Mouse (Mus musculus): ENCODE measurements around the gene D1Pas1.

Gene D1Pas1

GRCm38 (mm10) chr1:186967201-186967812, at the start of gene D1Pas1:
D1Pas1 (plus strand) TSS chr1:186967416.
- DNase-seq = no peak

GRCm38 (mm10) chr1:186922489-186923370, 44.5 kb upstream of the D1Pas1 start:
- no peak for DNase-seq

- DNase-seq = peak; percentile 82 to 90
These were observed 43.2 kb upstream of the D1Pas1 start for GRCm38 (mm10) chr1:186924027-186924426.

GRCm38 (mm10) chr1:186925411-186925810, 41.8 kb upstream of the D1Pas1 start:
- peak; percentile 55 to 59 for DNase-seq

GRCm38 (mm10) chr1:186926316-186926949, 40.8 kb upstream of the D1Pas1 start:
- peak in 1 of 2 experiments; percentile 10 for DNase-seq

- no peak for DNase-seq
These were observed 40.3 kb upstream of the D1Pas1 start for GRCm38 (mm10) chr1:186926950-186927316.

- peak in 1 of 2 experiments; percentile 10 for DNase-seq
These were observed 39.7 kb upstream of the D1Pas1 start for GRCm38 (mm10) chr1:186927494-186927893.

GRCm38 (mm10) chr1:186930160-186930887, 36.9 kb upstream of the D1Pas1 start:
- DNase-seq = peak; percentile 20

GRCm38 (mm10) chr1:186930888-186931233, 36.4 kb upstream of the D1Pas1 start:
- no peak for DNase-seq

GRCm38 (mm10) chr1:186934205-186934604, 33.0 kb upstream of the D1Pas1 start:
- DNase-seq = no peak

GRCm38 (mm10) chr1:186952381-186952780, 14.8 kb upstream of the D1Pas1 start:
- DNase-seq = no peak

- no peak for DNase-seq
These were observed 12.6 kb upstream of the D1Pas1 start for GRCm38 (mm10) chr1:186954591-186954990.

- DNase-seq = no peak
These were observed 7.8 kb upstream of the D1Pas1 start for GRCm38 (mm10) chr1:186959380-186959779.

GRCm38 (mm10) chr1:186964143-186964875, 2.9 kb upstream of the D1Pas1 start:
- no peak for DNase-seq

- no peak for DNase-seq
These were observed 710 bp downstream of the D1Pas1 start for GRCm38 (mm10) chr1:186967926-186968325.

GRCm38 (mm10) chr1:186976937-186977540, 9.8 kb downstream of the D1Pas1 start:
- no peak for DNase-seq

GRCm38 (mm10) chr1:186977801-186978200, 10.6 kb downstream of the D1Pas1 start:
- no peak for DNase-seq

GRCm38 (mm10) chr1:186979465-186979864, 12.2 kb downstream of the D1Pas1 start:
- DNase-seq = peak in 1 of 2 experiments; percentile 38

GRCm38 (mm10) chr1:186980503-186980902, 13.3 kb downstream of the D1Pas1 start:
- peak in 1 of 2 experiments; percentile 14 for DNase-seq

GRCm38 (mm10) chr1:186985131-186985530, 17.9 kb downstream of the D1Pas1 start:
- DNase-seq = no peak

GRCm38 (mm10) chr1:186986086-186986485, 18.9 kb downstream of the D1Pas1 start:
- no peak for DNase-seq

GRCm38 (mm10) chr1:186986506-186986905, 19.3 kb downstream of the D1Pas1 start:
- DNase-seq = no peak
